In genomic region chr6:120592705-120593104, GRCm38 (mm10) we compare ENCODE assay signal across 8 mouse cellular contexts.
DNase-seq lines count a peak whose midpoint lies in the region; ATAC-seq and TF ChIP-seq lines count a peak whose summit lies in the region.

No protein-coding gene starts in this region.

- DNase-seq in heart, adult 8-10 months (ENCODE audit: low spot score) = no peak
- no peak for DNase-seq in neural tube, embryonic 10.5 days (ENCODE audit: extremely low spot score, low spot score)
- DNase-seq in hindbrain, embryonic 14.5 days (ENCODE audit: low spot score) = peak; percentile 20
- DNase-seq in frontal cortex, postnatal 14 days (ENCODE audit: low spot score in 2 of 2) = no peak
- DNase-seq in left cerebral cortex, adult 2 months (ENCODE audit: extremely low spot score in 1 of 2, low spot score in 2 of 2) = no peak
- no peak for DNase-seq in left cerebral cortex, postnatal 25 days (ENCODE audit: low spot score in 2 of 2)

- H3K9me3 ChIP-seq in heart, embryonic 11.5 days (replicated peaks; ENCODE audit: control insufficient read depth, low read length) = no peaks in the 10 kb centered on the region
- H3K9me3 ChIP-seq in neural tube, embryonic 12.5 days = no peaks in the 10 kb centered on the region
- H3K9me3 ChIP-seq in hindbrain, embryonic 14.5 days (ENCODE audit: control insufficient read depth, low read length) = no peaks in the 10 kb centered on the region

- H3K36me3 ChIP-seq in heart, embryonic 11.5 days (ENCODE audit: control insufficient read depth, insufficient read depth, low read length) = no peaks in the 10 kb centered on the region
- H3K36me3 ChIP-seq in neural tube, embryonic 12.5 days = no peaks in the 10 kb centered on the region
- no peaks in the 10 kb centered on the region for H3K36me3 ChIP-seq in hindbrain, embryonic 14.5 days (replicated peaks; ENCODE audit: control insufficient read depth, insufficient read depth)

- no peak overlapping the region for H3K4me3 ChIP-seq in heart, embryonic 11.5 days (ENCODE audit: low read depth, low read length)
- no peak overlapping the region for H3K4me3 ChIP-seq in neural tube, embryonic 12.5 days
- no peak overlapping the region for H3K4me3 ChIP-seq in hindbrain, embryonic 14.5 days (replicated peaks; ENCODE audit: low read length)
- H3K4me3 ChIP-seq in left cerebral cortex, adult 2 months = no peak overlapping the region

- H3K4me1 ChIP-seq in heart, embryonic 11.5 days (ENCODE audit: control insufficient read depth, insufficient read depth, low read length) = peaks cover 10% of the 10 kb centered on the region; the same call in 1 of the 2 replicates
- peaks cover 13% of the 10 kb centered on the region for H3K4me1 ChIP-seq in neural tube, embryonic 12.5 days
- peaks cover 9% of the 10 kb centered on the region for H3K4me1 ChIP-seq in hindbrain, embryonic 14.5 days (replicated peaks; ENCODE audit: control insufficient read depth, insufficient read depth, low read length)

- no peak overlapping the region for H3K27ac ChIP-seq in heart, embryonic 11.5 days (ENCODE audit: low read depth, low read length)
- no peak overlapping the region for H3K27ac ChIP-seq in neural tube, embryonic 12.5 days
- peak overlapping the region; percentile 29; the same call in 1 of the 2 replicates for H3K27ac ChIP-seq in hindbrain, embryonic 14.5 days
- H3K27ac ChIP-seq in left cerebral cortex, adult 2 months = no peak overlapping the region

- no peak for TF ChIP-seq CTCF in left cerebral cortex, adult 2 months (IDR thresholded peaks at IDR 0.05)

- intact Hi-C loops in left cerebral cortex, adult 2 months (cut with DNase I) = no loop called here
- intact Hi-C loops in left cerebral cortex, postnatal 25 days (cut with DNase I) = no loop called here

- no peak overlapping the region for H3K9ac ChIP-seq in heart, embryonic 11.5 days (ENCODE audit: low read depth, low read length)
- no peak overlapping the region for H3K9ac ChIP-seq in neural tube, embryonic 12.5 days
- H3K9ac ChIP-seq in hindbrain, embryonic 14.5 days = no peak overlapping the region

- ATAC-seq in heart, embryonic 11.5 days (replicated peaks; ENCODE audit: insufficient number of reproducible peaks, low FRiP score, low TSS enrichment) = no peak
- ATAC-seq in neural tube, embryonic 12.5 days (ENCODE audit: low FRiP score, low read depth) = no peak; the same call in 1 of the 2 replicates
- no peak for ATAC-seq in hindbrain, embryonic 14.5 days (ENCODE audit: low FRiP score)

- peak overlapping the region; percentile 45; the same call in 1 of the 2 replicates for H3K4me2 ChIP-seq in heart, embryonic 11.5 days
- peak overlapping the region; percentile 30 for H3K4me2 ChIP-seq in neural tube, embryonic 12.5 days (replicated peaks)
- no peak overlapping the region for H3K4me2 ChIP-seq in hindbrain, embryonic 14.5 days (replicated peaks)

- WGBS in heart, embryonic 11.5 days (ENCODE audit: insufficient replicate concordance) = 36% methylated on average over 7 of the region's 7 CpGs
- WGBS in neural tube, embryonic 12.5 days = 19% methylated on average over 7 of the region's 7 CpGs
- WGBS in hindbrain, embryonic 14.5 days = 31% methylated on average over 7 of the region's 7 CpGs

- no peaks in the 10 kb centered on the region for H3K27me3 ChIP-seq in heart, embryonic 11.5 days (ENCODE audit: control insufficient read depth, insufficient read depth, low read length)
- H3K27me3 ChIP-seq in neural tube, embryonic 12.5 days (replicated peaks) = no peaks in the 10 kb centered on the region
- no peaks in the 10 kb centered on the region for H3K27me3 ChIP-seq in hindbrain, embryonic 14.5 days (ENCODE audit: control insufficient read depth, insufficient read depth, low read length)
